Mouse (Mus musculus) spleen, adult 2 months (tissue): ENCODE data around the gene Ubxn10.

Experiments used
- CTCF ChIP-seq: fragments of 200-500 bp; IDR thresholded peaks from 2 replicates; pipeline ENCODE4 v1.5.1; 2011; ENCODE audit warnings: mild to moderate bottlenecking, inconsistent platforms; ENCODE audit not compliant: insufficient read depth, insufficient read length, insufficient replicate concordance; ENCODE audit errors: extremely low read depth
- POLR2A ChIP-seq: fragments of 200-500 bp; IDR thresholded peaks from 2 replicates; pipeline ENCODE4 v1.6.1; 2011; ENCODE audit warnings: low read depth, low read length, inconsistent platforms

- TF ChIP-seq CTCF (no peak), POLR2A (no peak)
Measured at GRCm38 (mm10) chr4:138702528-138702927, 34.4 kb downstream of the Ubxn10 start.
